Mouse (Mus musculus): Measurements from ENCODE around the gene Arhgap10.

DNA sequence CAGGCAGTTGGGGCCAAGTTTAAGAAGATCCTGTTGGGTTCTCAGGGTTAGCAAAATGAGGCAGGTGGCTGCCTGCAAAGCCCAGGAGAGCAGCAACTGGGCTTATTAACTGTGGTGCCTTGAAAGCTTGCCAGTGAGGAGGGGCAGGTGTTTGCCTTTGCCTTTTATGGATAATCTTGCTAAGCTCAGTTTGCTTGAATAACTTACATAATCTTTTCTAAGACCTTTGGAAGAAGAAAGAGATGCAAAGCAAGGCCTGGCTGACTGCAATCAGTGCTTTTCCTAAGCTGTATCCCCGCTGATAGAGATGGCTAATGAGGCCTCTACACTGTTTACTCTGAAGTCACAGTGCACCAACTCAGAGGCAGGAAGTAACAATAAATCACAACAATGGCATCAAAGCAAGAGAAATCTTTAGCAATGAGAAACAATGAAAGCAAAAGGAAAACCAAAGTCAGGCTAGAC, 249.8 kb downstream of the Arhgap10 start:
- TF ChIP-seq POLR2A (IDR thresholded peaks at IDR 0.05; ENCODE audit: insufficient read depth, low read depth, low read length) (no peak), CTCF (IDR thresholded peaks at IDR 0.05) (no peak), EP300 (IDR thresholded peaks at IDR 0.05; ENCODE audit: insufficient read depth, low read depth, low read length) (no peak)
